Mouse (Mus musculus): ENCODE data around the gene Bfsp1.

DNA sequence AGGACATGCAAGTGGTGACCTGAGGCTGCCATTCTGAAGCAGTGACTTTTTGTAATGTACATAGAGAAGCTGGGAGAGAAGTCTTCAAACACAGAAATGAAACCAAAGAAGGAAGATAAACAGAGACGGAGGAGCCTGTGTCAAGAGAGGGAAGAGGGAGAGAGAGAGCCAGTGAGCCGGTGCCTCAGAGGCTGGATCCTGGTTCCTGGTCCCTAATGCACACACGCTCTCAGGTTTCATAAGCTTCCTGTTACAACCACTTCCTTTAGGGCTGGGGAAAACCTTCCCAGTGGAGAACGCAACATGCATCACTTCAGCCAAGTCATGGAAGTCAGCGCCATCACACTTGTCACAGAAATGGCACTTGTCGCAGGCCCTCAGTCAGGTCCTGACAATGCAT, 28.9 kb downstream of the Bfsp1 start:
- TF ChIP-seq CTCF (IDR thresholded peaks at IDR 0.05; ENCODE audit: low read depth, low read length) = no peak
- TF ChIP-seq POLR2A (IDR thresholded peaks at IDR 0.05; ENCODE audit: borderline replicate concordance, low read depth, low read length) = no peak
